9 mouse cellular contexts compared by ENCODE assay signal in the genomic region with DNA sequence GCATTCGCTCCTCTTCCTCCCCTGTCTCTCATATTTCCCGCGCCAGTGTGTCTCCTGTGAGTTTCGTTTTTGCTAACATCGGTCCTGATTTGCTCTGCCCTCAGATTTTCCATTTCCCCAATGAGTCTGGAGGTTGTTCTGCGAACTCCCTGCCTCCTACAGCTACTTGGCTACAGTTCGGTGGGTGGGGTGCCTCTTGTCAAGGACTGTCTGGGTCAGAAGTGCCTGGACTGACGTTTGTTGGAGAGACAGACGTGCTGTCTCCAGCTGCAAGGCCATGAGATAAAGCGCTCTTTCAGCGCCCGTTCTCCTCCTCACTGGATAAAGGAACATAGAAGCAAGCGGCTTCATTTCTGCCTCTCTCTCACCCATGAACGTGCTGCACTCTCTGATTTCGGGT.
A peak's percentile ranks its signal among the peaks of the same experiment; 100 is the strongest.
DNase-seq lines count a peak whose midpoint lies in the region; ATAC-seq and TF ChIP-seq lines count a peak whose summit lies in the region.
"Had no signal": no experiment of that assay in that cellular context is flagged by ENCODE, and none has a peak within 500 bp of the region (broad histone marks: within the 10 kb centered on the region; RNA-seq: fewer than 3 reads in every experiment).

No protein-coding gene starts in this region.

- peaks cover 3% of the 10 kb centered on the region; the same call in 1 of the 2 replicates for H3K4me1 ChIP-seq in limb, embryonic 13.5 days
- no peaks in the 10 kb centered on the region for H3K4me1 ChIP-seq in forebrain, embryonic 12.5 days
- H3K4me1 ChIP-seq: midbrain, embryonic 12.5 days had no signal

- peak; percentile 3 to 9 for DNase-seq in cerebellum, adult 18-20 months
- DNase-seq in cerebellum, adult 8-10 months, result no peak
- peak; percentile 89 for DNase-seq in adrenal gland, adult 2 months
- DNase-seq in gastrocnemius, adult 8-10 months (ENCODE audit: low spot score in 2 of 2), result peak; percentile 18 to 33

- H3K9ac ChIP-seq in limb, embryonic 13.5 days, result peak overlapping the region; percentile 21; the same call in 1 of the 2 replicates
- no peak overlapping the region for H3K9ac ChIP-seq in forebrain, embryonic 12.5 days
- H3K9ac ChIP-seq: midbrain, embryonic 12.5 days had no signal

- H3K79me2 ChIP-seq in myocyte (ENCODE audit: control insufficient read depth, insufficient read depth), result no peaks in the 10 kb centered on the region

- H3K4me3 ChIP-seq in limb, embryonic 13.5 days, result no peak overlapping the region
- H3K4me3 ChIP-seq in myocyte, result no peak overlapping the region
- no peak overlapping the region for H3K4me3 ChIP-seq in forebrain, embryonic 12.5 days (replicated peaks)
- H3K4me3 ChIP-seq: midbrain, embryonic 12.5 days had no signal

- peak overlapping the region; percentile 37 for H3K4me2 ChIP-seq in limb, embryonic 13.5 days (replicated peaks)
- H3K4me2 ChIP-seq in myocyte (ENCODE audit: low read depth), result peak overlapping the region; percentile 55
- H3K4me2 ChIP-seq in forebrain, embryonic 12.5 days, result no peak overlapping the region
- H3K4me2 ChIP-seq: midbrain, embryonic 12.5 days had no signal

- no peaks in the 10 kb centered on the region for H3K36me3 ChIP-seq in limb, embryonic 13.5 days
- H3K36me3 ChIP-seq in myocyte (ENCODE audit: control insufficient read depth, insufficient read depth), result no peaks in the 10 kb centered on the region
- no peaks in the 10 kb centered on the region for H3K36me3 ChIP-seq in forebrain, embryonic 12.5 days (replicated peaks)
- H3K36me3 ChIP-seq: midbrain, embryonic 12.5 days had no signal

- no peaks in the 10 kb centered on the region for H3K9me3 ChIP-seq in limb, embryonic 13.5 days
- no peaks in the 10 kb centered on the region for H3K9me3 ChIP-seq in forebrain, embryonic 12.5 days
- H3K9me3 ChIP-seq: midbrain, embryonic 12.5 days had no signal

- H3K27me3 ChIP-seq in limb, embryonic 13.5 days, result no peaks in the 10 kb centered on the region
- H3K27me3 ChIP-seq in myocyte (ENCODE audit: control insufficient read depth, insufficient read depth, insufficient read length), result no peaks in the 10 kb centered on the region
- no peaks in the 10 kb centered on the region for H3K27me3 ChIP-seq in forebrain, embryonic 12.5 days
- H3K27me3 ChIP-seq: midbrain, embryonic 12.5 days had no signal

- no peak overlapping the region for H3ac ChIP-seq in myocyte (ENCODE audit: control insufficient read depth, insufficient read length)

- WGBS in limb, embryonic 13.5 days, result 66% methylated on average over 15 of the region's 15 CpGs
- WGBS in forebrain, embryonic 12.5 days, result 75% methylated on average over 15 of the region's 15 CpGs

- no peak overlapping the region; the same call in 1 of the 2 replicates for H3K27ac ChIP-seq in limb, embryonic 13.5 days
- H3K27ac ChIP-seq in forebrain, embryonic 12.5 days, result no peak overlapping the region
- H3K27ac ChIP-seq: midbrain, embryonic 12.5 days had no signal

- no peak for TF ChIP-seq POLR2A in myocyte (IDR thresholded peaks at IDR 0.05; ENCODE audit: insufficient read length, low read depth)

- ATAC-seq in inflammation-experienced regulatory T-cells, adult 6 months, result peak; percentile 46
- ATAC-seq in limb, embryonic 13.5 days (ENCODE audit: low FRiP score, low read depth), result no peak
- no peak for ATAC-seq in forebrain, embryonic 12.5 days (ENCODE audit: low FRiP score)

TF ChIP-seq in myocyte, 11 proteins besides CTCF, POLR2A, EP300 and RAD21:
- TF ChIP-seq TCF3 (IDR thresholded peaks at IDR 0.05; ENCODE audit: insufficient read length, low read depth) (no peak), TCF12 (IDR thresholded peaks at IDR 0.05; ENCODE audit: insufficient read depth, poor library complexity, severe bottlenecking) (no peak), SRF (IDR thresholded peaks at IDR 0.05; ENCODE audit: control insufficient read depth, insufficient read length, low read depth) (no peak), CEBPB (IDR thresholded peaks at IDR 0.05; ENCODE audit: insufficient read depth, poor library complexity, severe bottlenecking) (no peak), MAX (IDR thresholded peaks at IDR 0.05; ENCODE audit: low read depth) (no peak), REST (IDR thresholded peaks at IDR 0.05; ENCODE audit: insufficient read depth, insufficient read length) (no peak), MYOG (IDR thresholded peaks at IDR 0.05; ENCODE audit: control insufficient read depth in 1 of 3, insufficient read depth in 1 of 3, insufficient read length in 2 of 3, low read depth in 2 of 3) (no peak), MYOD1 (IDR thresholded peaks at IDR 0.05; ENCODE audit: control insufficient read depth in 1 of 3, insufficient read length in 2 of 3, low read depth in 2 of 3) (no peak), POLR2AphosphoS2 (IDR thresholded peaks at IDR 0.05; ENCODE audit: insufficient read length, low read depth) (no peak), USF1 (IDR thresholded peaks at IDR 0.05; ENCODE audit: low read depth) (no peak), E2F4 (IDR thresholded peaks at IDR 0.05; ENCODE audit: insufficient read depth) (no peak)
TF ChIP-seq in myocyte: peak in this region for 0.
